Mouse (Mus musculus): Measurements from ENCODE around the gene Mslnl.

Gene Mslnl

DNA sequence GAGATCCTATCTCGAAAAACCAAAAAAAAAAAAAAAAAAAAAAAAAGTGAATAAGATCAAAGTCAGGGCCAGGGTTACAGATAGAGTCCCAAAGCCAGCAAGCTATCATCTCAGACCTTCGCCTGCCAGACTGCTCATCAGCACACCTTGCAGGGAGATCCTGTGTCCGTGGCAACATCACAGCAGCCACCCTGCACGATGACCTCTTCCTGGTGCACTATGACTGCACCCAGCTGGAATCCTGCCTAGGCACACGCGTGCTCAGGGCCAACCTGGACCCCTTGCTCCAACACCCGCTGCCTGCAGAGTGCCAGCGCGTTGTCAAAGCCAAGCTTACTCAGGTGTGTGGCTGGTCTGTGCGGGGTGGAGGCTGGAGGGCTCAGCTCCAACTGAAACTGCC, 8.5 kb downstream of the Mslnl start:
- no peak for DNase-seq (ENCODE audit: extremely low spot score)

DNA sequence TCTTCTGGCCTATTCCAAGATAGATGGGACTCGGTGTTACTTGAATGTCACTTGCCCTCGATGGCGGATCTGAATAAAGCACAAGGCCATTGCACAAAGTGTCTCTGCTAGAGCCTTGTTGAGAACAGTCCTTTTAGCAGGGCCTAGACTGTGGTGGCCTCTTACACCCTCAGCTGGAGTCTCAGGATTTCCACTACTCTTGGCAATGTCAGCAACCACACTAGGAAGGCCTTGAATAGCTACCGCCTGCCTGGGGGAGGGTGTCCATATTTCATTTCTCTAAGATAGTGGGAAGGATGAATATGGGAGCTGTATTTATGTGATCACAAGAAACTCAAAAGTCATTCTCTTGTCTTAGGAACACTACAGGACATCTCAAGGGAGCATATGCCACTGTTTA, 12.4 kb downstream of the Mslnl start:
- DNase-seq (ENCODE audit: extremely low spot score), result no peak

DNA sequence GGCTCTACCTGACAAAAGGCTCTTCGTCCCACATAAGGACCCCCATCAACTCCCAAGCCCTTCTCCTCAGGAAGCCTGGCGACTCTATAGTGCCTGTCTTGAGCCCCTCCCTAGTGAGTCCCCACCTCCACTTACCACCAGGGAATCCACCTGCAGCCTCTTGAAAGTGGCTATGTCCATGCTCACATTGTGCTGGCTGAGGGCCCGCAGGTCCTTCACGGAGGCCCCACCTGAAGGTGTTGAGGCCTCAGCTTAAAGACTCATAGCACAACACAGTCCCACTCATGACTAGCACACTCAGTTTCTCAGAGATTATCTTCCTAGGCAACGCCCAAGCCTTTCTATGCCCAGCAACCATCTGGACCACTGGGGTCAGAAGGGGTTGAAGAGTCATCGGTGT, 13.5 kb downstream of the Mslnl start:
- no peak for DNase-seq (ENCODE audit: extremely low spot score)

DNA sequence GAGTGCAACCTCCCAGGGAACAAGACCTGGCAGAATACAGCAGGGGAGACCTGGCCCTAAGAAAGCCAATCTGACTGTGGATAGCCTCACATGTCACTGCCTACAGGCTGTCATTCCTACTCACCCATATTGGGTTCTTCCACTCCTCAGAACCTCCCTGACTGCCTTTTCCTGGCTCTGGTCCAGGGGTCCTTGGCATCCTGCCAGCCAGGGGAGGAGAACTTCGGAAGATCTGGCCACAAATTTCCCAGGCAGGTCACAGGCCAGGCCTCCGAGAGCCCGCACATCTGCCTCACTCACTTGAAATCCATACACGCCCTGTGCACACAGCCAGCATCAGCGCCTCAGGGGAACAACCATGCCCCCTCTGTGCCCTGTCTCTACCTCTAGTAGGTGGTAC, 15.6 kb downstream of the Mslnl start:
- no peak for DNase-seq (ENCODE audit: extremely low spot score)

DNA sequence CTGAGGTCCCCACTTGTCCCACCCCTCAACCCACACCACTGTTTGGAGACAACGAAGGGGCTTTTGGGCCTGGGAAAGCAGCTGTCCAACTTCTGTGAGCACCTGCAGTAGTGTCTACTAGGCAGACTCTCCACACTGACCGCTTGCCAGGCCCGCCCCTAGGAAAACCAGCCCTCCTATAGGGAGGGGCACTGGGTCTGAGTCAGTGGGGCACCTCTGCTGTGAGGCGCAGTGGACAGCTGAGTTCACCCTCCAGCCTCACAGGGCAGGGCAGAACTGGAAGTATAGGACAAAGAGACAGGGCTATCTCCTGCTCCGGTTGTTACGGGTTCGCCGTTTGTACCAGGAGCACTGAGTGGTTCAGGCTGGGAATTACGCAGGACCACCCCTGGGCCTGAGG, 18.4 kb downstream of the Mslnl start, which contains the start of gene Msln:
Gene Msln (minus strand): TSS at position 138 of the 400 bp plus-strand sequence.
- DNase-seq (ENCODE audit: extremely low spot score), result no peak

DNA sequence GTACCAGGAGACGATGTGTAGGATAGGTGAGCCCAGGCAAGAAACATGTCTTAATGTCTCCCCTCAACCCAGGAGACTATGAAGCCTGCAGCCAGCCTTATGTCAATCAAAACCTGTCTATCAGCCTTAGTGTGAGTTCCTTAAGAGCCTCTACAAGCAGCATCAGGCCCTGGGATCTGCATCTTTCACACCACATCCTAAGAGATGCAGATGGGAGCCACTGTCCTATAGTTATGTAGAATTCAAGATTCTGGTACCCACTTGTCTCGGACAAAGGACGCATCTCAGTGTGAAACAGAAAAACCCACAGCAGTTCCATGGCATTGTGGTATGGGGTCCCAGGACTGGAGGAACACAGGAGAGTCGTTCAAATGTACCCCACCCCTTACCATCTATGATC, 19.2 kb downstream of the Mslnl start:
- no peak for DNase-seq (ENCODE audit: extremely low spot score)

DNA sequence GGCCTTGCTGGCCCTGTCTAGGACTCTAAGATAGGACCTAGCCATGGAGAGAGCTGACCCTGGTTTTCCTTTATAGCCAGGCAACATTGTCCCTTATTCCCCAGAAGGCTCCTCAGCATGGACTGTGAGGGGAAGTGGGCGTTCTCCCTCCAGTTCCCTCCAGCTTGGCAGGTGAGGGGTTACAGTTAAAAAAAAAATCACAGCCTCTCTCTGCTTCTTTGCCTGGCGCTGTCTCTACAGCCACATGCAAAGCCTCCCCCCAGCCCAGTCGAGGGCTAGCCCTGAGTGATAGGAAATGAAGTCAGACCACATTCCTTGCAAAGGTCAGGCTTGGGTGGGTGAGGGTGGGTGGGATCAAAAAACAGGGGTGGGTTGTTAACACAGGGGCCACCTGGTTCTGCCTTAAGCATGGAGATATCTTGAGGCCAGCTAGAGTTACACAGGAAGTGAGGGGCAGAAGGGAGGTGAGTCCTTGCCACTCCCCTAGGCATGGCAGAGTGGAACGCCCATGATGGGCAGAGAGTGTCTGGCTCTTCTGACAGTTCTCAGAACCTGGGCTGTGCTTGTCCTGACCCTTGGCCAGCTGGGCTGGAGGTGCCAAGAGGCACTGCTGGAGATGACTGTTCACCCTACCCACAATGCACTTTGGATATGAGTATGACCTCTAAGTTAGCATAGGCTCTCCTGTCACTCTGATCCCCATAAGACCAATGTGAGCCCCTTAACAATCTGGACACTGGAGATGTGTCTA, 20.0 kb downstream of the Mslnl start:
- DNase-seq (ENCODE audit: extremely low spot score), result no peak

DNA sequence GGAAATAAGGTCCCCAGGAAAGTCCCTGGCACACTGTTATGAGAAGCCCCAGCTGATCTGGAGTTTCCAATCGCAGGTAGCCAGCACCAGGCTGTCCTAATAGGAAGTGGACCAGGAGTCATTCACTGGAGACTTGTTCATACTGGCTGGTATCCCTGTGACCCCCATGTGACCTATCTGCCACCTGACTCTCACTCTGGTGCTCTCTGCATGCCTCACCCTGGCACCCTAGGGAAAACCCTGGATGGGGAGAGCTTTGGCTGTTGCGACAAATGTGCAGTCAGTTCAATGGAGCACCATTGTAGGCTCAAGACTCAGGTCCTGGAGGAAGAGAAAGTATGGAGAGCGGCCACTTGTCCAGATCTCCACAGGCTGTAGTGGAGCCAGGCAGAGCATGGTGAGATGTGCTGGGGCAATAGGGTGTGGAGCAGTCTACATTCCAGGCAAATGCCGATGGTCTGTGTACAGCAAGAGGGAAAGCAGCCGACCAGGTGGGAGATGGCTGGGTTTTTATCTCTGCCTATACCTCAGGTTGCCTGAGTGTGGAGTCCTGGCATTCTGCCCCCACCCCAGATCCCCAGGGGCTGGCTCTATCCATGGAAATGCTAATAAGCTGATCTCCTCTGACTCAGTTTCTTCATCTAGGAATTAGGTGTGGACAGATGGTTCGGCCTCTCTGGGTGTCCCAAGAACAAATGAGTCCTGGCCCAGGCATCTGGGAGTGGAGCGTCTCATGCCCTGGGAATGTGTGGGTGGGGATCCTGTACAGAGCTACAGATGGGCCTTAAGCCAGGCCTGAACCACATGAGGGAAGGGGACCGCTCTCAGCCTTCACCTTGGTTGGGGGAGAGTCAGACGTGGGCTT, 20.8 kb downstream of the Mslnl start:
- DNase-seq (ENCODE audit: extremely low spot score), result no peak

DNA sequence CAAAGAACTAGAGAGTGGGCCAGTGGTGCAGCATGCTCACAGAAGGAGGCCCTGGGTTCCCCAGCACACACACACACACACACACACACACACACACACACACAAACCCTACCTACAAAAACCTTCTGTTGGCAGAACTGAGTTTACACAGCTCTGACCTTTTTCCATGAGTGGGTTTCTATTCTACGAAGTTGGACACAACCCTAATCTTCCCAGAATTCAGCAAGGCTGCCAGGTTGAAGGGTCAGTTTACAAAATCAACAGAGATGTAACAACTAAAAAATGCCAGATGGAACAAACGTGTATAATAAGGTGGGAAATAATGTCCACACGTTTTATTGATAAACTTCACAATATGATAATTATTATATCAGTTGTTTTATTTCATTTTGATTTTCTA, 21.8 kb downstream of the Mslnl start:
- no peak for DNase-seq (ENCODE audit: extremely low spot score)

DNA sequence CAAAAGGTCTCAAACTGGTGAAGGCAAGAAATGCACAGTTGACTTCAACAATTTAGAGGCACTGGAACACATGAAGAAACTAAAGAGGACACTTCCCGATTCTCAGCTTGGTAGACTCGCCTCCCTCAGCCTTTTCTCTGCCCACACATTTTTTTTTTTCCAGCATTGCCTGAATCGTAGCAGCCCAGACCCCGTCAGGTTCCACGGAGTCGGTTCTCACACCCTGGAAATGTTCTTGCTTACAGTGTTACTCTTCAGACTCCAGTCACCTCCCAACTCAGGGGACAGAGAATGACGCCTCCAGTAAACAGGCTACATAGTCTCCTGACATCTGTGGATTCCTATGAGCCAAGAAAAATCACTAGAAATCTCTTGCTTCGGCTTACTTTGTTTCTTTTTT, 24.3 kb downstream of the Mslnl start:
- DNase-seq (ENCODE audit: extremely low spot score), result no peak

DNA sequence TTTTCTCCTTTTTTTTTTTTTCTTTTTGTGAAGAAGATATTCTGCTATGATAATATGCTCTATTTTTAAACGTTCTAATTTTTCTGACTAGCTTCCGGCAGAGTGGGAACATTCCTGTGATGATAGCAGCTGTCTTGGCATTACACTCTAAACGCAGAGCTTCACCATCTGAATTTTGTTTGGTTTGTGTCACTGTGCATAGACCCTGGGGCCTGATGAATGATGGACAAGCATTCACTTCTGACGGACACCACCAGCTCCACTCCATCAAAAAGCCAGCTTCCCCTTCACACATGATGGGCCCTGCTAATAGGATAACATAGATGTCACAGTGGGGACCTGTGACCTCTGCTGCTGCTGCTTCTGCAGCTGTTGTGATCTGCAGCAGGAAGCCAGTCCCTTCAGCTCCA, 25.7 kb downstream of the Mslnl start:
- no peak for DNase-seq (ENCODE audit: extremely low spot score)

DNA sequence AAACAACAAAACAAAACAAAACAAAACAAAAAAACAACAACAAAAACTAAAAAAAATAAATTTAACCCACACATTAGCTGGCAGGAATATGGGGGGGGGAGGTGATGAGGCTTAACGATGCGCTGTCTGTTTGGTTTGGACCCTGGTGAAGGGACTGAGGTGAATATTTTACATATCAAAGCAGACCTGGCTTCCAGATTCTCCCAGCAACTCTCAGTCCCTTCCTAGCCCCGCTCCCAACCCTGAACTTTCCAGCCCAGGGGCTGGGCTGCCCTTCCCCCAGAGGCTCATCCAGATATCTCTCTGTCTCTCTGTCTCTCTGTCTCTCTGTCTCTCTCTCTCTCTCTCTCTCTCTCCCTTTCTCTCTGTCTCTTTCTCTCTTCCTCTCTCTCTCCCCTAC, 26.7 kb downstream of the Mslnl start:
- no peak for DNase-seq (ENCODE audit: extremely low spot score)

DNA sequence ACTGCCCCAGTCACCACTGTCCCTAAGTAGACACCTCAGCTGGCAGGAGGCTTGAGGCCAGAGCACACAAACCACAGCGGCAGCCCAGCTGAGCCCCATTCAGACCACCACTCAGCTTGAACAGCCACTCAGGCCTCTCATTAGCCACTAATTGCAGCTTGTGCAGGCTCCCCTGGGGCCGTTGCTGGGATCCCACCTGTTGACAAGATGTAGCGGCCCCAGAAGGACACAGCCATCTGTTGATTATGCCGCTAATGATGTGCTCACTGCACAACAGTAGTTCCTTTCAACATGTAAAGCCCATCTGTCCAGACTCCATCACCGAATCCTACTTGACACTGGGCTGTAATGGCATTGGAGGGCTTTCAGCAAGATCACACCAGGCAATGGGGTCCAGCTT, 30.0 kb downstream of the Mslnl start:
- no peak for DNase-seq (ENCODE audit: extremely low spot score)

DNA sequence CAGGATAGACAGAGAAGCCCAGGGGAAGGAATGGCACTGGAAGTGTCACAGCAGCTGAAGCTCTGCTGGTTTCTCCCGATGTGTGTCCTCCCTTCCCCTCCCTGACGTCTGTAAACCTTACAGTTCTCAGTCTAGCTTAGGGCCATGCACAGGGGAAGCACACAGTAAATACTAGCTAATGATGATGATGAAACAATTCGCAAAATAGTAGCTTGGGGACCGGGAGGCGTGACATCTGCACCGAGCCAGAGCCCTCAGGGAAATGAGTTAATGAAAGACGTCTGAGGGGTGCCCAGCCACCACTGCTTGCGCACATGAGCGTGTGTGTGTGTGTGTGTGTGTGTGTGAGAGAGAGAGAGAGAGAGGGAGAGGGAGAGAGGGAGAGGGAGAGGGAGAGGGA, 33.5 kb downstream of the Mslnl start:
- no peak for DNase-seq (ENCODE audit: extremely low spot score)

DNA sequence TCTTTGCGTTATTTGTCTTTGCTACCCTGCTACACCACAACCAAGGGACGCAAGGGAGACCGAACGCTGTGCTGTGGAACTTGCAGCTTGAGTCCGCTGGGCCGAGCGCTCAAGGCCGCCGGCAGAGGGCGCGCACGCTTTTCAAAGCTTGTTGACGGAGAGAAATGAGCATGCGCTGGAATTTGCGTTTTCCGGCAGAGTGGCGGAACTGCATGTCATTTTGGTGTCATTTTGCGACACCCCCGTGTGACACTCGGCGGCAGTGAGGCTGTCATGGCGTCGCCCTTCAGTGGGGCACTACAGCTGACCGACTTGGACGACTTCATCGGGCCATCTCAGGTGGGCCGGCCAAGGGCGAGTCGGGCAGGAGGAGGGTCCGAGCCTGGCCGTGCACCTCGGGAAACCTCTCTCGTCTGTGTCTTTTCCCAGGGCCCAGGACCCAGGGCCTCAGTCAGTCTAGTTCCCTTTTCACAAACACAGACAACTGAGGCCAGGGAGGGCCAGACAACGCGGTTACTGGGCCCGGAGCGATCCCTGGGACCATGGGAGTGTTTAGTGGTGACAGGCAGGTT, 37.8 kb downstream of the Mslnl start, which contains the start of gene Narfl:
Gene Narfl (plus strand): TSS at position 228 of the 572 bp plus-strand sequence.
- peak; percentile 98 for DNase-seq (ENCODE audit: extremely low spot score)

DNA sequence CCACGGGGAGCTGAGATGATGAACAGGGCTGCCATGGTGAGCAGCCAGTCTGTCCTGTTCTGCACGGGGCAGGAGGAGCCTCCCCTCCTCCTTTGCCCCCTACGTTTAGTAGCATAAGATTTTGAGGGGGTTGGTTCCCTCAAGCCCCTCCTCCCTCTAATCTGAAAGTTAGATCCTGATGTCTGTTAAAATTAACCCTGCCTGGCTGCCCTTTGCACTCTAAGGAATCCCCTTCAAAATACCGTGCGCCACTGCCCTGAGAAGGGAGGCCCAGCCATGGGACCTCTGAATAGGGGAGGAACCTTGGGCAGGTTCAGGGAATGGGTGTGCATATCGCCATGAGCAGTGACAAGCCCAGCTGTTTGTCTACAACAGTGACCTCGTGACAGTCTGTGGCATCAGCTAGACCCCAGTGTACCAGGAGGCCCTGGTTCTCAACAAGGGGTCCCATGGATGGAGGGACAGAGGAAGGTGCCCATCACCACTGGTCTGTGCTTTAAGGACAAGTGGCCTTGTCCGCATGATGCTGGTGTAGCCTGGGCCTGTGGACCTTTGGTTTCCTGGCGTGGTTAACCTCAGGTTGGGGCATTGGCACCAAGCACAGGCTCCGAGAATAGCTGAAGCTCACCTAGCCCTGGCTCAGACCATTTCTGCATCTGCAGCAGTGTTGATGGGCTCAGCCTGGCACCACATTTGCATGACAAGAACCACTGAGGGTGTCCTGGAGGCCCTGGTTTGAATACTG, 39.6 kb downstream of the Mslnl start:
- no peak for DNase-seq (ENCODE audit: extremely low spot score)

DNA sequence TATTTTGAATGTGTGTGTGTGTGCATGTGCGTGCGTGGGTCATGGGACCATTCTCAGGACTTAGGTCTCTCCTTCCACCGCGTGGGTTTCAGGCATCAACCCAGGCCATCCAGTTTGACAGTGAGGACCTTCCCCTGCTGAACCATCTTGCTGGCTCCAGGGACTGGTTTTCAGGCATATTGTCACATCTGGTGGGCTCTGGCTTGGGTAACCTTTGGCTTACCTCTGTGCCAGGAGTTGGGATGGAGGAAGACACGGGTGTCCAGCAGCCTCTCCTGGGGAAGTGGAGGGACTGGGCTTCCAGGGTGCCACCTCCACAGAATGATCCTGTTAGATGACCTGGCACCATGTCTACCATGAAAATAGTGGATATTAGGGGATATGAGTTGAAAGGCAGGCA, 42.1 kb downstream of the Mslnl start:
- DNase-seq (ENCODE audit: extremely low spot score), result no peak

DNA sequence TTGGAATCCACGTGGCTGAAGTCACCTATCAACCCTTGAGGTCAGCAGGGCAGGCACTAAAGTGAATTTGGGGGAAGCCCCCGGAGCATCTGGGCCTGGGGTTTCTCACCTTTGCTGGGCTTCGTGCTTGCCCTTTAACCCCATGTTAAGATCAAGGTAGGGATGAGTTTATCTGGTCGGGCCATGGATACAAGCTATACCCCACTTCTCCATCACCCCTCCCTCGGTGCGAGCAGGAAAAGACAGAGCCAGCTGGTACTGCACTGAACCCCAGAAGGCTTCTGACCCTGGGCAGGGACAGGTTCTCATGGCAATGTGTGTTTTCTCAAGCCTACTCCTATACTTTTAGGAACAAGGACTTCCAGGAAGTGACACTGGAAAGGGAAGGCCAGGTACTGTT, 45.5 kb downstream of the Mslnl start:
- DNase-seq (ENCODE audit: extremely low spot score), result no peak

DNA sequence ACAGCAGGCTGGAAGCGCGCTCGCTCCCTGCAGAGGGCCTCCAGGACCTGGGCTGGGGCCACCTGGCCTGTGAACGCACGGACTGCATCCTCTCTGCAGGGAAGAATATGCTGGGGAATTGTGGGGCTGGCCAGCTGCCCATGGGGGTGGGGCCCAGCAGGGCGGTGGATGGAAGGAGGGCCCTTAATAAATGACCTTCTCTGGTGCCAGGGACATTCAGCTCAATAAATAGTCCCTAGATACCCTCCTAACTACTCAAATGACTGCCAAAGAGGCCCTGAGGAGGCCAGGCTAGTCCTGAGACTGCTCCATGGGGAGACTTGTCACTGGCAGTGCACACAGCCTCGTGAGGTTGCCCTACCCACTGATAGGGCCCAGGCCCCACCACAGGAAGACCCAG, 47.2 kb downstream of the Mslnl start:
- no peak for DNase-seq (ENCODE audit: extremely low spot score)

DNA sequence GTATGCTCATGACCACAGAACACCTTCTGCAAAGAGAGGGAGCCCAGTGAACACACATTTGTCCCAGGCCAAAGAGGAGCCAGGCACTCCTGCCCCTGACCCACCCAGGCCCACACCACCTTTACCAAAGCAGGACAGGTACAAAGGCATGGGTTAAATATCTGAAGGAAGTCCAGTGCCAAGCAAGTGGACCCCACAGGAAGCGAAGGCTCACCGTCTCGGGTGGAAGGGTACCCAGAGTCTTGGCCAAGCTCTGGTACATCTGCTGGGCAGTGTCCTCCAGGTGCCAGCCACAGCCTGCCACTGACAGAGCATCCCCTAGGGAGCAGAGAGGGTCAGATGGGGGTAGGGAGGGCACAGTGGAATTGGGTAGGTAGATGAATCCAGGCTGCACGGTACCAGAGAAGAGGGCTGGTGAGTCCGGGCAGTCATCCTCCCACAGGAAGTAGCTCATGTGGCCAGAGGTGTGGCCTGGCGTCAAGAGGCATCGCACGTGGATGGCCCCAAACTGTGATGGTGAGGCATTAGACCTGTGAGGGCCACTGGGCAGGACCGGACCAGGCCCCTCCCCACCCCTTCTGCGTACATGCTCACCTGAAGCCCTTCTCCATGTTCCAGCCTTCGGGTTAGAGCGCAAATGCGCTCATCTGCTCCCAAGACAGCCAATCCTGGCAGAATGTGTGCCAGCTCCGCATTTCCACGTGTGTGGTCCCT, 48.2 kb downstream of the Mslnl start:
- DNase-seq (ENCODE audit: extremely low spot score), result no peak

DNA sequence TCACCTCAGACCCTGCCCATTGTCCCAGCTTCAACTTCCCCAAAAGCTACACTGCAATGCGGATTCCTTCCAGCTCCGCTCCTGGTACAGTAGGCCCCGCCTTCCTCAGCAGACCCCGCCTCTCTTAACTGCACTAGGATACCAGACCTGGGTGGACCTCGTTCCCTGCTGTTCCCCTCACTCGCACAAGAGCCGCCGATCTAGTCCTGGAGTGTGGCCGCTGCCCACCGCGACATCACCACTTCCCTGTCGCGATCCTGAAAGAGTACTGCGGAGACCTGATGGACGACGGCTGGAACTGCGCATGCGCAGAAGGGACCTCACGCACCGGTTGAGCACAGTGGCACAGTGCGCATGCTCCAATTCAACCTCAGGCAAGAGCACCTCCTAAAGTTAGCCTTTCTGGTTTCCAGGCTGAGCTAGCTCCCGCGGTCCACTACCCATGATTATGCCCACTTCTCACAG, 49.5 kb downstream of the Mslnl start, which contains the start of gene Haghl:
Gene Haghl (minus strand): TSS at position 393 of the 465 bp plus-strand sequence.
- DNase-seq (ENCODE audit: extremely low spot score), result peak; percentile 97

Measured in embryo, embryonic 9.5 days (tissue).